Mouse (Mus musculus) forebrain, postnatal 0 days (tissue): Measurements from ENCODE around the gene Lsm14b. TPM values are rescaled to one million over a fixed set of nuclear protein-coding genes. Genes with fewer than 3 reads are reported as not detected.
A peak's percentile ranks its signal among the peaks of the same experiment; 100 is the strongest.

ENCODE experiments used
- ATAC-seq: fragments of 200-750 bp; cut with Nextera tagmentation; 2 replicates; pipeline ENCODE4 v1.8.0; 2017; ENCODE audit warnings: mild to moderate bottlenecking, moderate library complexity
- DNase-seq: peaks from one replicate; pipeline ENCODE4 v3.0.0-alpha.2; 2015
- H3K27ac ChIP-seq: fragments of 300-500 bp; sonication (generic); 2 replicates; pipeline ENCODE4 v1.5.1; 2014; ENCODE audit warnings: low read depth, mild to moderate bottlenecking, antibody characterized with exemption, low read length, moderate library complexity, mixed read lengths
- H3K27me3 ChIP-seq: fragments of 300-500 bp; sonication (generic); 2 replicates; pipeline ENCODE4 v1.6.1; 2014; ENCODE audit warnings: mild to moderate bottlenecking, low read length, mixed read lengths; ENCODE audit not compliant: insufficient read depth
- H3K36me3 ChIP-seq: fragments of 300-500 bp; sonication (generic); 2 replicates; pipeline ENCODE4 v1.6.1; 2014; ENCODE audit warnings: mild to moderate bottlenecking, moderate library complexity; ENCODE audit not compliant: insufficient read depth
- H3K4me1 ChIP-seq: fragments of 300-500 bp; sonication (generic); 2 replicates; pipeline ENCODE4 v1.6.1; 2014; ENCODE audit warnings: antibody characterized with exemption; ENCODE audit not compliant: insufficient read depth
- H3K4me2 ChIP-seq: fragments of 300-500 bp; sonication (generic); 2 replicates; pipeline ENCODE4 v1.6.1; 2014; ENCODE audit warnings: low read depth, mild to moderate bottlenecking, moderate library complexity
- H3K4me3 ChIP-seq: fragments of 300-500 bp; sonication (generic); 2 replicates; pipeline ENCODE4 v1.5.1; 2014; ENCODE audit warnings: low read depth, low read length, mixed read lengths
- H3K9ac ChIP-seq: fragments of 300-500 bp; sonication (generic); 2 replicates; pipeline ENCODE4 v1.6.1; 2014; ENCODE audit warnings: mild to moderate bottlenecking
- H3K9me3 ChIP-seq: fragments of 300-500 bp; sonication (generic); 2 replicates; pipeline ENCODE4 v1.6.1; 2016; ENCODE audit warnings: low read length
- CTCF ChIP-seq: sonication (generic); IDR thresholded peaks from 2 replicates; pipeline ENCODE4 v1.5.1; 2016; ENCODE audit warnings: antibody characterized with exemption, control low read depth, low read depth
- WGBS: fragments of 180-500 bp; shearing (Covaris S2); extraction: QIAGEN DNeasy Blood & Tissue Kit; methylation state at CpG from one replicate; pipeline ENCODE4 v1.1.7; 2014; 5-methylcytosine and 5-hydroxymethylcytosine counted together
- polyA plus RNA-seq: library from polyadenylated mRNA; unstranded; fragments of >200 nt; fragmentation: Nextera tagmentation; extraction: Ambion mirVana; gene quantifications from 2 replicates; pipeline ENCODE4 v1.2.1, GENCODE M21; 2015
- total RNA-seq: library from RNA; depleted of rRNA; stranded (reverse); fragments of >200 nt; gene quantifications from 2 replicates; pipeline ENCODE4 v1.2.3, GENCODE M21; 2014; rRNA removed

Lsm14b gene
- total RNA-seq (154 and 162 TPM in 2 replicates), polyA plus RNA-seq (24.4 and 24.8 TPM in 2 replicates)

GRCm38 (mm10) chr2:180024401-180025098, at the start of gene Lsm14b:
Lsm14b (plus strand) TSS chr2:180024987.
- Histone ChIP-seq H3K27ac (peak within 1 kb of the TSS; percentile 95), H3K4me1 (peaks cover 22% of the 10 kb centered on the region), H3K9ac (peak within 1 kb of the TSS; percentile 92), H3K36me3 (peaks cover 19% of the 10 kb centered on the region), H3K4me2 (peak within 1 kb of the TSS; percentile 84), H3K4me3 (peak within 1 kb of the TSS; percentile 91), H3K9me3 (no peaks in the 10 kb centered on the region), H3K27me3 (peaks cover 13% of the 10 kb centered on the region)
- 0 out of 2 replicates have a peak, but pooled peaks have one; percentile 11 for TF ChIP-seq CTCF
- DNase-seq = peak; percentile 98
- ATAC-seq = peak; percentile 98
- WGBS = under 1% methylated on average over 76 of the region's 80 CpGs

- DNase-seq = no peak
- Histone ChIP-seq H3K27ac (peak overlapping the region; percentile 97), H3K4me3 (peak overlapping the region; percentile 98), H3K4me2 (peak overlapping the region; percentile 98), H3K36me3 (no peaks in the 10 kb centered on the region), H3K4me1 (peaks cover 15% of the 10 kb centered on the region), H3K9ac (peak overlapping the region; percentile 98), H3K9me3 (no peaks in the 10 kb centered on the region), H3K27me3 (no peaks in the 10 kb centered on the region)
- WGBS = 3% methylated on average over 5 of the region's 82 CpGs
- no peak for ATAC-seq
- TF ChIP-seq CTCF = no peak
Measured at GRCm38 (mm10) chr2:179975851-179976250, 48.9 kb upstream of the Lsm14b start.

- TF ChIP-seq CTCF = no peak
- H3K9ac ChIP-seq = peak overlapping the region; percentile 98
- H3K27ac ChIP-seq = peak overlapping the region; percentile 97
- WGBS = 0% methylated on average over 30 of the region's 54 CpGs
- H3K4me3 ChIP-seq = peak overlapping the region; percentile 98
- H3K4me1 ChIP-seq = peaks cover 15% of the 10 kb centered on the region
- DNase-seq (no peak), ATAC-seq (peak; percentile 46)
- peak overlapping the region; percentile 98 for H3K4me2 ChIP-seq
- no peaks in the 10 kb centered on the region for H3K36me3 ChIP-seq
- H3K27me3 ChIP-seq = no peaks in the 10 kb centered on the region
- no peaks in the 10 kb centered on the region for H3K9me3 ChIP-seq
Measured at GRCm38 (mm10) chr2:179976295-179976627, 48.5 kb upstream of the Lsm14b start.

- under 1% methylated on average over 55 of the region's 84 CpGs for WGBS
- no peaks in the 10 kb centered on the region for H3K9me3 ChIP-seq
- peak within 1 kb of the TSS; percentile 98 for H3K9ac ChIP-seq
- ATAC-seq = peak; percentile 93
- H3K27ac ChIP-seq = peak within 1 kb of the TSS; percentile 97
- 0 out of 2 replicates have a peak, but pooled peaks have one; percentile 1 for TF ChIP-seq CTCF
- H3K27me3 ChIP-seq = no peaks in the 10 kb centered on the region
- H3K4me3 ChIP-seq = peak within 1 kb of the TSS; percentile 98
- no peaks in the 10 kb centered on the region for H3K36me3 ChIP-seq
- DNase-seq = peak; percentile 95
- peak within 1 kb of the TSS; percentile 98 for H3K4me2 ChIP-seq
- peaks cover 15% of the 10 kb centered on the region for H3K4me1 ChIP-seq
Measured at GRCm38 (mm10) chr2:179976628-179977343, 48.0 kb upstream of the Lsm14b start, which contains the start of gene Taf4. Taf4 (minus strand) TSS chr2:179976646.

- no peak for TF ChIP-seq CTCF
- H3K4me3 ChIP-seq = peak overlapping the region; percentile 98
- no peak for DNase-seq
- no peaks in the 10 kb centered on the region for H3K9me3 ChIP-seq
- H3K4me2 ChIP-seq = peak overlapping the region; percentile 52
- peak overlapping the region; percentile 97 for H3K27ac ChIP-seq
- no peaks in the 10 kb centered on the region for H3K27me3 ChIP-seq
- peak overlapping the region; percentile 98 for H3K9ac ChIP-seq
- no peak for ATAC-seq
- WGBS = 8% methylated on average over 10 of the region's 10 CpGs
- no peaks in the 10 kb centered on the region for H3K36me3 ChIP-seq
- H3K4me1 ChIP-seq = peaks cover 15% of the 10 kb centered on the region
Measured at GRCm38 (mm10) chr2:179977344-179978025, 47.3 kb upstream of the Lsm14b start.

GRCm38 (mm10) chr2:179978250-179978649, 46.5 kb upstream of the Lsm14b start:
- TF ChIP-seq CTCF = no peak
- Histone ChIP-seq H3K4me2 (no peak overlapping the region), H3K4me3 (no peak overlapping the region), H3K9ac (no peak overlapping the region), H3K27ac (no peak overlapping the region), H3K27me3 (no peaks in the 10 kb centered on the region), H3K36me3 (no peaks in the 10 kb centered on the region), H3K9me3 (no peaks in the 10 kb centered on the region), H3K4me1 (peaks cover 15% of the 10 kb centered on the region)
- WGBS = 71% methylated on average over 3 of the region's 3 CpGs
- ATAC-seq (no peak), DNase-seq (no peak)
